Mouse (Mus musculus): ENCODE measurements at regions not wholly inside any gene's neighbourhood (a gene's known extent, or its start where the extent isn't known, plus 50 kb on each side); places are given as distances from the start of the nearest gene placed in this dataset.

GRCm38 (mm10) chr6:144876758-144877157 lies 95.0 kb upstream of the Sox5 start:
- DNase-seq (ENCODE audit: low read depth, low spot score), result no peak

- no peak for DNase-seq (ENCODE audit: low read depth, low spot score)
These were observed 94.1 kb upstream of the Sox5 start for GRCm38 (mm10) chr6:144875862-144876261.

GRCm38 (mm10) chr6:144874251-144874650 lies 92.5 kb upstream of the Sox5 start:
- no peak for DNase-seq (ENCODE audit: low read depth, low spot score)

- no peak for DNase-seq (ENCODE audit: low read depth, low spot score)
These were observed 89.2 kb upstream of the Sox5 start for GRCm38 (mm10) chr6:144870949-144871348.

GRCm38 (mm10) chr6:144867333-144867732 lies 85.6 kb upstream of the Sox5 start:
- no peak for DNase-seq (ENCODE audit: low read depth, low spot score)

GRCm38 (mm10) chr6:144864026-144864425 lies 82.2 kb upstream of the Sox5 start:
- no peak for DNase-seq (ENCODE audit: low read depth, low spot score)

- DNase-seq (ENCODE audit: low read depth, low spot score), result no peak
These were observed 81.7 kb upstream of the Sox5 start for GRCm38 (mm10) chr6:144863430-144863994.

- no peak for DNase-seq (ENCODE audit: low read depth, low spot score)
These were observed 59.7 kb upstream of the Sox5 start for GRCm38 (mm10) chr6:144841510-144841909.

- no peak for DNase-seq (ENCODE audit: low read depth, low spot score)
These were observed 57.6 kb upstream of the Sox5 start for GRCm38 (mm10) chr6:144839383-144839782.

GRCm38 (mm10) chr6:144834323-144835183 lies 52.8 kb upstream of the Sox5 start:
- DNase-seq (ENCODE audit: low read depth, low spot score), result no peak

Measured in CD4-positive helper T cell, adult 2 months (primary cell).